Mouse (Mus musculus) heart, embryonic 15.5 days (tissue): ENCODE measurements around the gene Srr. TPM values are rescaled to one million over a fixed set of nuclear protein-coding genes. Genes with fewer than 3 reads are reported as not detected.

ENCODE experiments used
- ATAC-seq: fragments of 200-750 bp; cut with Nextera tagmentation; replicated peaks from 2 replicates; pipeline ENCODE4 v1.8.0; 2017; ENCODE audit warnings: low read depth, moderate TSS enrichment; ENCODE audit not compliant: insufficient number of reproducible peaks, insufficient read depth, low FRiP score
- H3K27ac ChIP-seq: fragments of 300-500 bp; sonication (generic); 2 replicates; pipeline ENCODE4 v1.5.1; 2015; ENCODE audit warnings: mild to moderate bottlenecking, inconsistent platforms
- H3K27me3 ChIP-seq: fragments of 300-500 bp; sonication (generic); 2 replicates; pipeline ENCODE4 v1.6.1; 2015; ENCODE audit warnings: inconsistent platforms
- H3K36me3 ChIP-seq: fragments of 300-500 bp; sonication (generic); 2 replicates; pipeline ENCODE4 v1.6.1; 2015; ENCODE audit warnings: mild to moderate bottlenecking, inconsistent platforms
- H3K4me1 ChIP-seq: fragments of 300-500 bp; sonication (generic); replicated peaks from 2 replicates; pipeline ENCODE4 v1.6.1; 2015; ENCODE audit warnings: inconsistent platforms
- H3K4me2 ChIP-seq: fragments of 300-500 bp; sonication (generic); 2 replicates; pipeline ENCODE4 v1.6.1; 2015; ENCODE audit warnings: inconsistent platforms, mild to moderate bottlenecking, moderate library complexity
- H3K4me3 ChIP-seq: fragments of 300-500 bp; sonication (generic); 2 replicates; pipeline ENCODE4 v1.5.1; 2015; ENCODE audit warnings: mild to moderate bottlenecking, inconsistent platforms
- H3K9ac ChIP-seq: fragments of 300-500 bp; sonication (generic); 2 replicates; pipeline ENCODE4 v1.6.1; 2015; ENCODE audit warnings: mild to moderate bottlenecking, inconsistent platforms
- H3K9me3 ChIP-seq: fragments of 300-500 bp; sonication (generic); replicated peaks from 2 replicates; pipeline ENCODE4 v1.6.1; 2016; ENCODE audit warnings: inconsistent platforms
- WGBS: fragments of 180-500 bp; shearing (Covaris S2); methylation state at CpG from one replicate; pipeline ENCODE4 v1.1.7; 2015; ENCODE audit warnings: mixed read lengths; 5-methylcytosine and 5-hydroxymethylcytosine counted together
- polyA plus RNA-seq: library from polyadenylated mRNA; unstranded; fragments of >200 nt; fragmentation: Nextera tagmentation; extraction: Ambion mirVana; gene quantifications from 2 replicates; pipeline ENCODE4 v1.2.1, GENCODE M21; 2015

The Srr gene
- polyA plus RNA-seq, 1 experiment from 2014 or later, result 22.6 TPM

- H3K9me3 ChIP-seq, result no peaks in the 10 kb centered on the region
- no peak overlapping the region for H3K4me2 ChIP-seq
- WGBS, result 73% methylated on average over 3 of the region's 3 CpGs
- peaks cover 30% of the 10 kb centered on the region for H3K36me3 ChIP-seq
- no peak overlapping the region for H3K9ac ChIP-seq
- no peak overlapping the region for H3K27ac ChIP-seq
- no peaks in the 10 kb centered on the region for H3K4me1 ChIP-seq
- ATAC-seq, result no peak
- no peak overlapping the region for H3K4me3 ChIP-seq
- H3K27me3 ChIP-seq, result no peaks in the 10 kb centered on the region
Measured at GRCm38 (mm10) chr11:74946348-74946747, 20.6 kb upstream of the Srr start.

GRCm38 (mm10) chr11:74930391-74930790 lies 4.6 kb upstream of the Srr start:
- Histone ChIP-seq H3K36me3 (peaks cover 35% of the 10 kb centered on the region), H3K27ac (no peak overlapping the region)

GRCm38 (mm10) chr11:74929111-74929510 lies 3.4 kb upstream of the Srr start:
- Histone ChIP-seq H3K9ac (no peak overlapping the region), H3K27ac (no peak overlapping the region), H3K36me3 (peaks cover 23% of the 10 kb centered on the region), H3K9me3 (no peaks in the 10 kb centered on the region), H3K4me2 (no peak overlapping the region), H3K27me3 (no peaks in the 10 kb centered on the region), H3K4me3 (no peak overlapping the region), H3K4me1 (peaks cover 20% of the 10 kb centered on the region)
- no peak for ATAC-seq
- WGBS, result 82% methylated on average over 4 of the region's 4 CpGs

More at GRCm38 (mm10) chr11:74930391-74930790, 4.6 kb upstream of the Srr start:
- WGBS, result 89% methylated on average over 7 of the region's 7 CpGs
- Histone ChIP-seq H3K9me3 (no peaks in the 10 kb centered on the region), H3K4me1 (peaks cover 12% of the 10 kb centered on the region), H3K4me3 (no peak overlapping the region), H3K4me2 (no peak overlapping the region), H3K9ac (no peak overlapping the region), H3K27me3 (no peaks in the 10 kb centered on the region)
- ATAC-seq, result no peak

GRCm38 (mm10) chr11:74927236-74927725 lies 1.5 kb upstream of the Srr start:
- H3K4me1 ChIP-seq, result peaks cover 20% of the 10 kb centered on the region
- H3K27ac ChIP-seq, result peak overlapping the region; percentile 27; the same call in 1 of the 2 replicates
- no peak for ATAC-seq
- H3K9me3 ChIP-seq, result no peaks in the 10 kb centered on the region
- no peaks in the 10 kb centered on the region for H3K27me3 ChIP-seq
- peaks cover 9% of the 10 kb centered on the region for H3K36me3 ChIP-seq
- H3K9ac ChIP-seq, result peak overlapping the region; percentile 96; the same call in 1 of the 2 replicates
- peak overlapping the region; percentile 98; the same call in 1 of the 2 replicates for H3K4me3 ChIP-seq
- H3K4me2 ChIP-seq, result peak overlapping the region; percentile 71
- 89% methylated on average over 2 of the region's 2 CpGs for WGBS

GRCm38 (mm10) chr11:74926388-74927005 lies 749 bp upstream of the Srr start:
- peaks cover 6% of the 10 kb centered on the region for H3K36me3 ChIP-seq
- no peaks in the 10 kb centered on the region for H3K9me3 ChIP-seq
- peak overlapping the region; percentile 99 for H3K27ac ChIP-seq
- peak overlapping the region; percentile 98 for H3K4me3 ChIP-seq
- peaks cover 20% of the 10 kb centered on the region for H3K4me1 ChIP-seq
- WGBS, result 2% methylated on average over 11 of the region's 11 CpGs
- no peak for ATAC-seq
- no peaks in the 10 kb centered on the region for H3K27me3 ChIP-seq
- peak overlapping the region; percentile 96 for H3K9ac ChIP-seq
- H3K4me2 ChIP-seq, result peak overlapping the region; percentile 71

GRCm38 (mm10) chr11:74924149-74924548 lies 1.6 kb downstream of the Srr start:
- ATAC-seq, result no peak
- 59% methylated on average over 4 of the region's 4 CpGs for WGBS
- no peaks in the 10 kb centered on the region for H3K27me3 ChIP-seq

GRCm38 (mm10) chr11:74919249-74919648 lies 6.5 kb downstream of the Srr start:
- H3K27ac ChIP-seq, result no peak overlapping the region
- no peaks in the 10 kb centered on the region for H3K27me3 ChIP-seq
- ATAC-seq, result no peak
- WGBS, result 72% methylated on average over 6 of the region's 6 CpGs
- H3K36me3 ChIP-seq, result peaks cover 16% of the 10 kb centered on the region
- peaks cover 9% of the 10 kb centered on the region for H3K4me1 ChIP-seq
- no peak overlapping the region for H3K4me3 ChIP-seq
- H3K9me3 ChIP-seq, result no peaks in the 10 kb centered on the region
- H3K9ac ChIP-seq, result no peak overlapping the region
- no peak overlapping the region for H3K4me2 ChIP-seq

More at GRCm38 (mm10) chr11:74924149-74924548, 1.6 kb downstream of the Srr start:
- H3K4me3 ChIP-seq, result no peak overlapping the region
- peaks cover 3% of the 10 kb centered on the region; the same call in 1 of the 2 replicates for H3K36me3 ChIP-seq
- H3K27ac ChIP-seq, result no peak overlapping the region
- H3K4me1 ChIP-seq, result peaks cover 20% of the 10 kb centered on the region
- no peaks in the 10 kb centered on the region for H3K9me3 ChIP-seq
- no peak overlapping the region for H3K9ac ChIP-seq
- H3K4me2 ChIP-seq, result no peak overlapping the region

GRCm38 (mm10) chr11:74912492-74912891 lies 13.3 kb downstream of the Srr start:
- no peaks in the 10 kb centered on the region for H3K27me3 ChIP-seq
- no peak overlapping the region for H3K27ac ChIP-seq
- peaks cover 8% of the 10 kb centered on the region for H3K4me1 ChIP-seq
- H3K4me2 ChIP-seq, result no peak overlapping the region
- no peaks in the 10 kb centered on the region for H3K9me3 ChIP-seq
- H3K9ac ChIP-seq, result no peak overlapping the region
- ATAC-seq, result no peak
- 78% methylated on average over 3 of the region's 3 CpGs for WGBS
- H3K36me3 ChIP-seq, result peaks cover 35% of the 10 kb centered on the region
- H3K4me3 ChIP-seq, result no peak overlapping the region

- Histone ChIP-seq H3K4me1 (no peaks in the 10 kb centered on the region), H3K4me3 (no peak overlapping the region), H3K4me2 (no peak overlapping the region), H3K9ac (no peak overlapping the region), H3K27ac (no peak overlapping the region), H3K36me3 (peaks cover 54% of the 10 kb centered on the region), H3K27me3 (no peaks in the 10 kb centered on the region), H3K9me3 (no peaks in the 10 kb centered on the region)
- ATAC-seq, result no peak
- WGBS, result 95% methylated on average over 4 of the region's 4 CpGs
Measured at GRCm38 (mm10) chr11:74909978-74910377, 15.8 kb downstream of the Srr start.

GRCm38 (mm10) chr11:74908618-74909399 lies 16.9 kb downstream of the Srr start:
- no peak for ATAC-seq
- peaks cover 66% of the 10 kb centered on the region for H3K36me3 ChIP-seq

GRCm38 (mm10) chr11:74907850-74908249 lies 17.9 kb downstream of the Srr start:
- Histone ChIP-seq H3K4me1 (no peaks in the 10 kb centered on the region), H3K27ac (no peak overlapping the region), H3K9me3 (no peaks in the 10 kb centered on the region), H3K9ac (no peak overlapping the region), H3K27me3 (no peaks in the 10 kb centered on the region), H3K4me2 (no peak overlapping the region), H3K36me3 (peaks cover 76% of the 10 kb centered on the region), H3K4me3 (no peak overlapping the region)
- ATAC-seq, result no peak
- 94% methylated on average over 6 of the region's 6 CpGs for WGBS

More at GRCm38 (mm10) chr11:74908618-74909399, 16.9 kb downstream of the Srr start:
- H3K27me3 ChIP-seq, result no peaks in the 10 kb centered on the region
- no peak overlapping the region for H3K27ac ChIP-seq
- H3K4me3 ChIP-seq, result no peak overlapping the region
- H3K4me2 ChIP-seq, result no peak overlapping the region
- no peaks in the 10 kb centered on the region for H3K4me1 ChIP-seq
- H3K9me3 ChIP-seq, result no peaks in the 10 kb centered on the region
- WGBS, result 78% methylated on average over 12 of the region's 12 CpGs
- no peak overlapping the region for H3K9ac ChIP-seq
